Mouse (Mus musculus) splenic B cell, adult 2 months (primary cell): ENCODE data around the gene 1700001L19Rik.
"Not testable (repeated sequence)": the region's sequence is repeated elsewhere in the genome, so short reads cannot be mapped to it uniquely, and the experiment has no call there.

Experiments
- DNase-seq: peaks from one replicate; pipeline ENCODE4 v3.0.0-alpha.2; 2011; ENCODE audit warnings: low read depth, low spot score
- H3K27me3 ChIP-seq: 2 replicates; pipeline ENCODE4 v1.6.1; 2012; ENCODE audit warnings: mild to moderate bottlenecking, low read length, moderate library complexity, mixed read lengths; ENCODE audit not compliant: control insufficient read depth, poor library complexity, insufficient read depth, severe bottlenecking
- H3K36me3 ChIP-seq: 2 replicates; pipeline ENCODE4 v1.6.1; 2012; ENCODE audit warnings: mild to moderate bottlenecking, low read length, moderate library complexity, mixed read lengths; ENCODE audit not compliant: control insufficient read depth, poor library complexity, insufficient read depth, severe bottlenecking

1700001L19Rik gene

DNA sequence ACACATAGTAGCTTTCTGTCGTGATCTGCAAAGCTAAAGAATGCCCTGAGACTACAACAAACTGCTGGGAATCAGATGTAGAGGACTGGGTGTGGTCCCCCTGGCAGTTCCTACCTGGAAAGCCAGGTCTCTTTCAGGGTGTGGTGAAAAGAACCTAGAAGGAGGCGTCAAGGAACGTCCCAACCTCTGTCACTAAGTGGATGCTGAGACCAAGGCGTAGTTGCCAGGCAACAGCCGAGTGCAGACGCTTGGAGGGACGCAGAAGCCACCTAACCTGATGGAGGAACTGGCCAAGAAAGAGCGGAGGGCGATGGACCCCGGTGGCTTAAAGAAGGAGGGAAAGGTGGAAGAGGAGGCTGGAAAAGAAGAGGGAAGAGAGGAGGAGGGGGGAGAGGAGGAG, at the start of gene 1700001L19Rik:
TSS of gene 1700001L19Rik (plus strand) at position 223 of the 400 bp plus-strand sequence.
- no peaks in the 10 kb centered on the region for H3K36me3 ChIP-seq
- H3K27me3 ChIP-seq = no peaks in the 10 kb centered on the region
- DNase-seq = no peak

DNA sequence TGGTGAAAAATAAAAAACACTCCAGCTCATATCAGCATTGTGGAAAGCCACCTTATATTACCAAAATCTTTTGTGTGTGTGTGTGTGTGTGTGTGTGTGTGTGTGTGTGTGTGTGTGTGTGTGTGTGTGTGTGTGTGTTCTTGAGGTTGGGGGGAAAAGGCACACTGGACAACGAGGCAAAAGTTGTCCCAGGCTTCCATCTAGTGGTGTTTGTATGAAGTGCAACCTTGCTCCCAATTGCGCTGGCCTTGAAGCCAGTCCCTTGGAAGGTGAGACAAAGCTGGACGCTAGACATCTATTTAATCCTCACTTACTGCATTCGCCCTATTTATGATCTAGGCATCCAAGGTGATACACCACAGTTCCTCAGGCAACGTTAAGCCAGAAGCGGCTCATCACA, 43.8 kb upstream of the 1700001L19Rik start:
- H3K36me3 ChIP-seq, H3K27me3 ChIP-seq, DNase-seq: not testable (repeated sequence)

DNA sequence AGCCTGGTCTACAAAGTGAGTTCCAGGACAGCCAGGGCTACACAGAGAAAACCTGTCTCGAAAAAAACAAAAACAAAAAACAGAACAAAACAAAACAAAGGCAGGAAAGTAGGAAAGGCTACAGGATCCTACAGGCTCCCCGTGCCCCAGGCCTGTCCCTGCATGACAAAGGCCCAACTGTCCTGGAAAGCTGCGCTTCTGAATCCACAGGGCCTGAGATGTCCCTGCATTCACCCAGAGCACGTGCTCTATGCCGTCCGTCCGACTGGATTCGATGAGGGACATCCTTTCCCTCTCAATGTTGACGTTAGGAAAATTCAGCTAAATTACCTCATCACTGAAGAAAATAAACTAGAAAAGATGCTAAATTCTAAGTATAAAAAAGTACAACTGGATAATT, 29.1 kb upstream of the 1700001L19Rik start:
- Histone ChIP-seq H3K36me3 (peaks cover 9% of the 10 kb centered on the region), H3K27me3 (no peaks in the 10 kb centered on the region)
- DNase-seq = no peak

DNA sequence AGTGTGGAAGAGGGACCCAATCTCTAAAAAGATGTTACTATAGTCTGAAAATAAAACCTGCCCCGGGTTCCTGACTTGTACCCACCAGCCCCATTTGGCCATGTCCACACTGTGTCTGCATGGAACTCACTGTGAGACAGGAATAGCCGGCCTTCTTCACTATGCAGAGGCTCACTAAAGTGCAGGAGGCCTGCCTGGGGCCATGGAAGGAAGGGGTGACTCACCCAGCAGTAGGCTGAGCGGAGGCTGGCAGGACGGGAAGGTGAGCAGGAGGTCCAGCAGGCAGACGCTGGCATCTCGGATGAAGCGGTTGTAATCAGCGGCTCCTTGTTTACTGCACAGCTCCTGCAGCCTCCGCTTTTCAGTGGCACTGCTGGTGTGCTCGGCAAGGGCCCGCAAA, 28.7 kb upstream of the 1700001L19Rik start:
- DNase-seq = no peak
- H3K27me3 ChIP-seq = no peaks in the 10 kb centered on the region
- peaks cover 9% of the 10 kb centered on the region for H3K36me3 ChIP-seq

DNA sequence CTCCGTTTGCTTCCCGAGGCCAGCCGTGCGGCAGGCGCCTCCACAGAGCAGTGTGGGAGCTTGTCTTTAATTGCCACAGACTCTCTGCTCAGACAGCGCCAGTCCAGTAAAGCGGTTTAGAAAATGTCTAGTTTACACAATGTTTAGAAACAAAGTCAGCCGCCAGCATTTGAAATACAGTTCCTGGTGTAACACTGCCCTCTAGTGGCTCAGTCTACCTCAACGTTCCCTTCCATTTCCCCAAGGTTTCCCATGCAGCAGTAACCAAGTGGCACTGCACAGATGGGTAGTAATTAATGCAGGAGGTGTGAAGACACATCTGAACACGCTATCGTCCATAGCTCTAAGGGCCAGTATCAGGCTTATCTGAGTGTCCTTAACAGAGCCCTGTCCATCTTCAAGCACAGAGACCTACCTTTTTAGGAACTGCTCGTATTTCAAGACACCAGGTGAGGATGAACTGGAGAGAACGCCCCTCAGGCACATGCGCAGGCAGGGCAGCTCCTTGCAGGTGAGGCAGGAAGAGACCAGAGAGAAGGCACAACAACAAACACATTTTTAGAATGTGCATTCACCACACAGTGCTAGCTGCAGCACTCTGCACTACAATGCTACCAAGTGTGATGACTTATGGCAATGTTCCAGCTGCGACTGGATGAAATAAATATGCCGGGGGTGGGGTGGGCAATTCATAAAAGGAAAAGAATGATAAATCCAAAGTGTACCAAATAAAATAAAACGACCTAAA, 27.5 kb upstream of the 1700001L19Rik start:
- Histone ChIP-seq H3K27me3 (no peaks in the 10 kb centered on the region), H3K36me3 (peaks cover 9% of the 10 kb centered on the region)
- peak; percentile 61 for DNase-seq

DNA sequence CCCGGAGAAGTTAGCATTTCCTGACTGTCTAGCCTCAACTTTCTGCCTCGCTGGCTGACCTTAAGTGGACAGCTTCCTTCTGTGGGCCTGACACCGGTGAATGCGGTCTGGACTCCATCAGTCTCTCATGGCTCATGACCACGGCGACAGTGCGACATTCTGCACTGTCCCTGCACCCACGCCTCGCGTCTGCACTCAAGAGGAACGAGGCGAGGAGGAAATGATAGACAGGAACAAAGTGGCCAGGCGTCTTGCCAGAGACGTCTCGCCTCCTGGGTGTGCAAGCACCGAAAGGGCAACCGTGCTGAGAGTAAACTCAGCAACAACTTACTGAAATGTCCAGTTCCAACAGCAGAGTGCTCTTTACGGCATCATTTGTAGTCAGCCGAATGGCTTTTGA, 25.0 kb upstream of the 1700001L19Rik start:
- no peak for DNase-seq
- Histone ChIP-seq H3K27me3 (no peaks in the 10 kb centered on the region), H3K36me3 (peaks cover 7% of the 10 kb centered on the region)

DNA sequence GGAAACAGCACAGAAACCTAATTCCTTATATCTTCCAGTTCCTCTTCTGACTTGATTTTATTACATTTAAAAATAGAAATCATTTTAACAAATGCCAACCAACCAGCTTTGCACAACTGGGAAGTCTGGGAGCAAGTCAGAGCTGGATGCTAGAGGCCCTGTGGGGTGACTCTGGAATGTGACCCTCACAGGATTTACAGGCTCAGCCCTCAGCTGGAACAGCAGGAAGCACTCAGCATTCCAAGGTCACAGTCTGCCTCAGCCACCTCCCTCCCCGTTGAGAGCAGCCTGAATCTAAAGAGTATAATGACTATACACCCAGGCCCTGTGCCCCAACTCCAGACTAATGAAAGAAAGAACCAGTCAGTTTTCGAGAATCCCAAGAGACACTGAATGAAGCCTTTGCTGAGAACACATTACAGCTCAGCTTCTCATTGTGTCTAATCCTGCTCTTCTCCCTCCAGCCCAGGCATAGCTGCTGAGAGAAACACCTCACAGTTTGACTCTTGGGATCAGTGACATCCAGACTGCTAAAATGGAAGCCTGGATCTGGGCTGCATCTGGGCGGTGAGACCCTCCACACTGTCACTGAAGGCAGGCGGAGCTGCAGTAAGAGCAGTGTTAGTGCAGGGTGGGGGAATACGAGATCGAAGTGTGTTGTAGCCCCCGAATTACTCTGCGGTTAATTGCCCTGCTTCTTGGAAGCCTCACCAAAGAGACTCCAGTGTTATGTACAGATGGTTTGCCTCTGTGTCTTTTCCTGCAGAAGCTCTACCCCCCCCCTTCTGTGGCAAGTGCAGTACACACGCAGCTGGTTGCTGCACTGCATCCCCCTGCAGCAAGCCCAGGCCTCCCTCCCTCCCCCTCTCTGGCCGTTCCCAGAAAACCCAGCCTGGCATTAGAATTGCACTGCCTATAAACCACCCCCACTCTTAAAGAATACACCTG, 24.0 kb upstream of the 1700001L19Rik start:
- DNase-seq = no peak
- H3K27me3 ChIP-seq = no peaks in the 10 kb centered on the region
- H3K36me3 ChIP-seq = peaks cover 5% of the 10 kb centered on the region

DNA sequence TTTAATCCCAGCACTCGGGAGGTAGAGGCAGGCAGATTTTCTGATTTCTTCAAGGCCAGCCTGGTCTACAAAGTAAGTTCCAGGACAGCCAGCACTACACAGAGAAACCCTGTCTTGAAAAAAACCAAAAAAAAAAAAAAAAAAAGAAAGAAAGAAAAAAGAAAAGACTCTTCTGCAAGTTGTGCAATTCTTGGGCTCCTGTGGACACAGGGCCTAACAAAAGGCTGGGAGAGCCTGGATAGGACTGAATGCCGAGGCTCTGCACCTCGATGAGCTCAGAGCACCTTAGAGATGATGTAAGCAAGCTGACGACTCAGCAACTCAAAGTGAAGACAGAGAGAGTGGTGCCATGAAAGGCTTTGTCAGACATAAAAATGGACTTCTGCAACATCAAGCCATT, 22.8 kb upstream of the 1700001L19Rik start:
- no peak for DNase-seq
- Histone ChIP-seq H3K27me3 (no peaks in the 10 kb centered on the region), H3K36me3 (peaks cover 5% of the 10 kb centered on the region; the same call in 1 of the 2 replicates)

DNA sequence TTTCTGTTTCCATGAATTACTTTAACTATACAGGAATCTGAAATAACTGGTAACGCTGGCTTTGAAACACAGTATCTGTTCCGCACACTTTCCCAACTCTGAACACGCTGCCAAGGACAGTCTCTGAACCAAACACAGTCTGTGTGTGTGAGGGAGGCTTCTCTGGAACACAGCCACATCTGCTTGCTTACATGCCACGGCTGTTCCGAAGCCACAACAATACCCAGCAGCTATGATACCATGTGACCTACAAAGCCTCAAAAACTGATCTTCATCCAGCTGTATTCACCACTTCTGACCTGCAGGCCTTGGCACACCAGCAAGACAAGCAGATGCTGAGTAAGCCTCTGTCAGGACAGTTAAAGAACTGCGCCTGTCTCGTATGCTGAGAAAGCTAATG, 19.3 kb upstream of the 1700001L19Rik start:
- H3K36me3 ChIP-seq = peaks cover 2% of the 10 kb centered on the region; the same call in 1 of the 2 replicates
- no peak for DNase-seq
- no peaks in the 10 kb centered on the region for H3K27me3 ChIP-seq

DNA sequence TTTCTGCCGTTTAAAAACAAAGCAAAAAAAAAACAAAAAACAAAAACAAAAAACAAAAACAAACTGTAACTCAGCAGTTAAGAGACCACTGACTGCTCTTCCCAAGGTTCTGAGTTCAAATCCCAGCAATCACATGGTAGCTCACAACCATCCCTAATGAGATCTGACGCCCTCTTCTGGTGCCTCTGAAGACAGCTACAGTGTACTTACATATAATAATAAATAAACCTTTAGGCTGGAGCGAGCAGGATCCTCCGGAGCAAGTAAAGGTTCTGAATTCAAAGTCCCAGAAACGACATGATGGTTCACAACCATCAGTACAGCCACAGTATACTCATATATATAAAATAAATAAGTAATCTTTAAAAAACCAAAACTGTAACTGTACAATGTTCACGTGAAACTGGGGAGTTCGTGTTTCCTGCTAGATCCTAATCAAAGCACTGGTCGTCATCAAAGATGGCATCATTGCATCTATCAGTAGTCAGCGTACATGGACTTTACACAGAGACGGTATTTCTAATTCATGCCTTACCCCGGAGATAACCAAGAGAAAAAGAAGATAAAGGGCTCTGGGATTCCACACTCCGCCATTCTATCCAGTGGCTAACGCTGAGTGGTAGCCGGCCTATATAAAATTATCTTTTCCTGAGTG, 16.0 kb upstream of the 1700001L19Rik start:
- Histone ChIP-seq H3K36me3 (no peaks in the 10 kb centered on the region), H3K27me3 (no peaks in the 10 kb centered on the region)
- DNase-seq = peak; percentile 23

DNA sequence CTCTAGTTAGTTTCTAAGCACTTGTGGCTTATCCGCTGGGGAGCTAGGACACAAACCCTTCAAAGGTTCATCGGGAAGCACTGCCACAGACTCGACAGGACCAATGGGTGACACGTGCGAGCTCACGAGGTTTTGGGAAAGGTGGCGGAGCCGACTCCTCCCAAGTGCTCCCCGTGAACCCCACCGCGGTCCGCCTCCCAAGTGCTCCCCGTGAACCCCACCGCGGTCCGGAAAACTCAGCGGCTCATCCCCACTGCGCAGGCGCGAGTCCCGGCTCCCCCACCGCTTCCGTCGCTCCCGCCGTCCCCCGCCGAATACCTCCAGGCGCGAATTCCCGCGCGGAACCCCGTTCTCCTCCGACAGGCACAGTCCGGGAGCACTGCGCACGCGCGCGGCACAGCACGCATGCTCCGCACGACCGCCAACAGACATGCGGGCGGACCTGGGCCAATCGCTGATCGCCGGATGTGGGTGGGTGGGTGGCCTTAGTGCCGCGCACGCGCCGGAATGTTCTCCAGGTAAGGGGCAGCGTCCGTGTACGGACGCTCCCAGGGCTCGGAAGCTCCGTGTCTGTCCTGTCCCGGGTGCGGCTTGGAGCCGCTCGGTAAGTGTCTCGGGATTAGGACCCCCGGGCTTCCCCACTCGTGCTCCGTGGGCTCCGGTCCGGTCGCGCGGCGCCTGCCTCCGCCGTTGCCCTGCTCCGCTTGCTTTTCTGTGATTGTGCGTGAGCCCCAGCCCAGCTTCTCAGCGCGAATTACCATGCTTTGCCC, 15.3 kb upstream of the 1700001L19Rik start, which contains the start of the genes Mtrr and Fastkd3:
TSS of gene Mtrr (minus strand) at position 403 of the 770 bp plus-strand sequence.
TSS of gene Fastkd3 (plus strand) at position 488 of the 770 bp plus-strand sequence.
- Histone ChIP-seq H3K36me3 (no peaks in the 10 kb centered on the region), H3K27me3 (no peaks in the 10 kb centered on the region)
- peak; percentile 95 for DNase-seq

DNA sequence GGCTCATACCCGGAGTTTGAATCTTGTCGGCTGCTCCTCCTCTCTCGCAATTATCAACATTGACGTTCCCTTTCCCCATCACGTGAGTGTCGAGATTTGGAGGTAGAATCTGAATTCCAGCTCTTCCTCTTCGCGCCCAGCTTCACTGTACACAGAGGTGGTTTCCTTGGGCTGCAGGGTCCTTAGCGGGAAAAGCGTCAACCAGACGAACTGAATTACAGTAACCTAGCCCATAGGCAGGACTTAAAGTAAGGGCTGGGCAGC, 14.8 kb upstream of the 1700001L19Rik start:
- peak; percentile 29 for DNase-seq
- no peaks in the 10 kb centered on the region for H3K36me3 ChIP-seq
- H3K27me3 ChIP-seq = no peaks in the 10 kb centered on the region

DNA sequence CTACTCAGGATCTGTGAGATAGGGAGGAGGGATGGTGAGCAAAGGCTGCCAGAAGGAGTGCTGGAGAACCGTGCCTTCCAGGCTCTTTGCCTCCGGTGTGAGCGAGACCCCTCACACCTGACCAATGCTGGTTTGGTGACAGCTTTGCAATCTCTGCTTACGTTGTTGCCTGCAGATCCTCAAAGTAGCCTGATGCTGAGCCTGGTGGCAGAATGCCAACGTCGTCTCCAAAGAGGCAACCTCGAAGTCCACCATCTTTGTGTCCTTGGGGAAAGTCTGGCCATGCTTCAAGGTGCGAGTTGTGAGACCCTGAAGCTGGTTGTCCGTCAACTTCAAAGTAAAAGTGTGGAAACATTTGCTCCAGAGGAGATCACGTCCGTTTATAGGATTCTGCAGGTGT, 13.3 kb upstream of the 1700001L19Rik start:
- no peaks in the 10 kb centered on the region for H3K27me3 ChIP-seq
- no peak for DNase-seq

DNA sequence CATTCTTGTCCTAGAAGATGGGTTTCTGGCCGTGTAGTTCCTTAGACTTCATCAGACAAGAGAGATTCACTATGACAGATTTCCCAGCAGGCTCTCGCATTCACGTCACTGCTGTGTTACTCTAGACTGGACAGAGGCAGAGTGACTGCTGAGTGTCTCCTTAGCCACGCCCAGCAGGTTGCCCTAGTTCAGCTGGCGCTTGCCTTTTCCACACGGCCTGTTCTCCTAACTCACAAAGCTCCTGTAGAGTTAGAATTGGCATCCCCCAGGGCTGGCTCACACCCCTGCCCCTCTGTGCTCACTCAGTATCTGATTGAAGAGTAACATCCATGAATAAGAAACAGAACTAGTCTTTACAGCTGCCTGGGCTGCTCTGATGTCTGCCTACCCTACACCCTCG, 11.8 kb upstream of the 1700001L19Rik start:
- Histone ChIP-seq H3K27me3 (no peaks in the 10 kb centered on the region), H3K36me3 (peaks cover 5% of the 10 kb centered on the region)
- no peak for DNase-seq

More for the DNA sequence above, 13.3 kb upstream of the 1700001L19Rik start:
- H3K36me3 ChIP-seq = no peaks in the 10 kb centered on the region
